ENCODE assay signal across 9 mouse cellular contexts in genomic region chr5:111661971-111662370, GRCm38 (mm10).
DNase-seq lines count a peak whose midpoint lies in the region; TF ChIP-seq lines count a peak whose summit lies in the region.
"Had no signal": no experiment of that assay in that cellular context is flagged by ENCODE, and none has a peak within 500 bp of the region (broad histone marks: within the 10 kb centered on the region; RNA-seq: fewer than 3 reads in every experiment).

No protein-coding gene starts in this region.

- H3K27ac ChIP-seq in layer of hippocampus, adult 2 months, result no peak overlapping the region
- H3K27ac ChIP-seq: macrophage had no signal

- TF ChIP-seq CTCF in layer of hippocampus, adult 2 months (conservative IDR thresholded peaks at IDR 0.05), result no peak

- H3K4me3 ChIP-seq in layer of hippocampus, adult 2 months, result no peak overlapping the region

- DNase-seq in adrenal gland, adult 2 months, result peak; percentile 71
- DNase-seq in adrenal gland, adult 18-20 months (ENCODE audit: low spot score in 2 of 2), result no peak
- peak; percentile 74 for DNase-seq in adrenal gland, postnatal 10 days
- peak; percentile 62 to 67 for DNase-seq in heart, adult 9 months (ENCODE audit: low spot score in 2 of 2)
- peak; percentile 51 for DNase-seq in lung, postnatal 14 days
- DNase-seq in layer of hippocampus, adult 2 months (ENCODE audit: low spot score in 2 of 2), result no peak
- DNase-seq in liver, result no peak
- DNase-seq in urinary bladder, adult 2 months (ENCODE audit: low spot score), result no peak

Comparison
In these comparisons a context has a peak if more than half of its experiments do, and no peak if none do; other contexts are left out.
1. DNase-seq: peak in adrenal gland, adult 2 months (single experiment), adrenal gland, postnatal 10 days (single experiment), heart, adult 9 months (2 of 2) and lung, postnatal 14 days (single experiment); none in adrenal gland, adult 18-20 months (0 of 2), layer of hippocampus, adult 2 months (0 of 2), liver (single experiment) and urinary bladder, adult 2 months (single experiment).